In the genomic region with DNA sequence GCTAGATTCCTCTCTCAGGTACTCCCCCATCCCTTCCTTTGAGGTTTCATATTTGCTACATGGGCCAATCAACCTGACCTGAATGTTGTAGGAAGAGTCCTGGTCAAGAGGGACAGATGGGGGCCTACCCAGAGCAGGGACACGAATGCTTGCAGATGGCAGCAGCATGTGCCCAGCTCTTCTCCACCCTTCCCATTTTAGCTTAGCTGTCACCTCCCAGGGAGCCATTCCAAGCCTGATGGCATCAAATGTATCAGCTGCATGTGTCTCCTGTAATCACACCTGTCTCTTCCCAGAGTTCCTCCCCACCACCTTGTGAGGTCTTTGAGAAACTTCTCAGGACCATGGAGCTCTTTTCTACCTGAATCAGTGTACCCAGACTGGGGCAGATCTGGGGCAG, we compare ENCODE assay signal across 31 mouse cellular contexts. TPM values are rescaled to one million over a fixed set of nuclear protein-coding genes. Genes with fewer than 3 reads are reported as not detected.
DNase-seq lines count a peak whose midpoint lies in the region; ATAC-seq and TF ChIP-seq lines count a peak whose summit lies in the region.
"Had no signal": no experiment of that assay in that cellular context is flagged by ENCODE, and none has a peak within 500 bp of the region (broad histone marks: within the 10 kb centered on the region; RNA-seq: fewer than 3 reads in every experiment).

No protein-coding gene starts in this region.

- no peak overlapping the region for H3K4me3 ChIP-seq in cerebellum, adult 2 months (replicated peaks; ENCODE audit: insufficient read depth, low read depth, low read length)
- H3K4me3 ChIP-seq in gastrocnemius, adult 2 months = no peak overlapping the region
- no peak overlapping the region for H3K4me3 ChIP-seq in intestine, postnatal 0 days (ENCODE audit: low read depth, low read length)
- H3K4me3 ChIP-seq in intestine, embryonic 16.5 days (ENCODE audit: low read length) = no peak overlapping the region
- H3K4me3 ChIP-seq: embryonic facial prominence, embryonic 13.5 days; embryonic facial prominence, embryonic 15.5 days; erythroblast, embryonic 14.5 days; forebrain, embryonic 10.5 days; forebrain, embryonic 12.5 days had no signal

- no peak for TF ChIP-seq POLR2A in cerebellum, adult 2 months (IDR thresholded peaks at IDR 0.05; ENCODE audit: borderline replicate concordance, insufficient read depth, low read length)

- H3K27ac ChIP-seq in cerebellum, adult 2 months (ENCODE audit: insufficient read depth, low read length) = no peak overlapping the region
- H3K27ac ChIP-seq in gastrocnemius, adult 2 months = no peak overlapping the region
- H3K27ac ChIP-seq in intestine, postnatal 0 days (ENCODE audit: low read depth, low read length) = no peak overlapping the region
- no peak overlapping the region for H3K27ac ChIP-seq in intestine, embryonic 16.5 days (ENCODE audit: low read length)
- H3K27ac ChIP-seq: embryonic facial prominence, embryonic 13.5 days; embryonic facial prominence, embryonic 15.5 days; forebrain, embryonic 10.5 days; forebrain, embryonic 12.5 days had no signal

- H3K9me3 ChIP-seq in intestine, postnatal 0 days (ENCODE audit: control insufficient read depth) = no peaks in the 10 kb centered on the region; the same call in 1 of the 2 replicates
- H3K9me3 ChIP-seq in intestine, embryonic 16.5 days (ENCODE audit: control insufficient read depth, low read length) = peaks cover 4% of the 10 kb centered on the region
- H3K9me3 ChIP-seq: embryonic facial prominence, embryonic 15.5 days had no signal

- intact Hi-C loops in gastrocnemius, adult 2 months (cut with DNase I) = no loop called here

- no peaks in the 10 kb centered on the region for H3K4me1 ChIP-seq in cerebellum, adult 2 months (ENCODE audit: control insufficient read depth, insufficient read depth, low read length)
- H3K4me1 ChIP-seq in intestine, postnatal 0 days (replicated peaks; ENCODE audit: control insufficient read depth, insufficient read depth, low read length) = peaks cover 3% of the 10 kb centered on the region; the same call in 1 of the 2 replicates
- no peaks in the 10 kb centered on the region; the same call in 1 of the 2 replicates for H3K4me1 ChIP-seq in intestine, embryonic 16.5 days (ENCODE audit: control insufficient read depth, insufficient read depth, low read length)
- H3K4me1 ChIP-seq: embryonic facial prominence, embryonic 13.5 days; embryonic facial prominence, embryonic 15.5 days; forebrain, embryonic 10.5 days; forebrain, embryonic 12.5 days had no signal

- ATAC-seq in intestine, postnatal 0 days = no peak
- ATAC-seq in intestine, embryonic 16.5 days = no peak
- ATAC-seq: activated CD4-positive, CD25-positive, alpha-beta regulatory T cell, adult 4 months; CD4-positive, CD25-positive, alpha-beta regulatory T cell, adult 4 months; forebrain, embryonic 14.5 days; forebrain, embryonic 16.5 days; Patski had no signal

- peak; percentile 34 for DNase-seq in cerebellum, adult 11-12 months
- DNase-seq in cerebellum, adult 2 months = no peak
- DNase-seq in gastrocnemius, adult 2 months = peak; percentile 10
- no peak for DNase-seq in gastrocnemius, adult 18-20 months (ENCODE audit: low spot score)
- peak; percentile 53 for DNase-seq in brain, adult 2 months (ENCODE audit: low read depth, low spot score)
- DNase-seq in yolk sac, embryonic 10.5 days (ENCODE audit: low spot score) = no peak
- DNase-seq: adrenal gland, adult 8-10 months; adrenal gland, postnatal 14 days; adrenal gland, postnatal 36 days; B cell, adult 2 months; cerebellum, adult 9-10 months; cerebellum, postnatal 14 days; cerebellum, postnatal 36 days; embryo, embryonic 11 days had no signal

- no peaks in the 10 kb centered on the region for H3K27me3 ChIP-seq in cerebellum, adult 2 months (ENCODE audit: control insufficient read depth, insufficient read depth, low read length)
- H3K27me3 ChIP-seq in intestine, postnatal 0 days (replicated peaks; ENCODE audit: control insufficient read depth, insufficient read depth, low read length) = no peaks in the 10 kb centered on the region
- no peaks in the 10 kb centered on the region for H3K27me3 ChIP-seq in intestine, embryonic 16.5 days (replicated peaks; ENCODE audit: control insufficient read depth, insufficient read depth, low read length)
- H3K27me3 ChIP-seq: CH12.LX; embryonic facial prominence, embryonic 13.5 days; embryonic facial prominence, embryonic 15.5 days; forebrain, embryonic 12.5 days; Patski had no signal

- TF ChIP-seq CTCF in cerebellum, adult 2 months (IDR thresholded peaks at IDR 0.05; ENCODE audit: borderline replicate concordance, insufficient read depth, low read depth, low read length) = no peak
- TF ChIP-seq CTCF in gastrocnemius, adult 2 months (IDR thresholded peaks at IDR 0.05) = no peak
- TF ChIP-seq CTCF in intestine, postnatal 0 days (IDR thresholded peaks at IDR 0.05; ENCODE audit: low read depth) = no peak

- WGBS in cerebellum, adult 2 months = 20% methylated on average over 1 of the region's 1 CpGs
- 73% methylated on average over 1 of the region's 1 CpGs for whole genome bisulfite sequencing in intestine, postnatal 0 days
- WGBS in intestine, embryonic 16.5 days = 83% methylated on average over 1 of the region's 1 CpGs

- no peaks in the 10 kb centered on the region for H3K36me3 ChIP-seq in intestine, postnatal 0 days (ENCODE audit: control insufficient read depth, insufficient read depth)
- H3K36me3 ChIP-seq in intestine, embryonic 16.5 days (ENCODE audit: control insufficient read depth, insufficient read depth, low read length) = no peaks in the 10 kb centered on the region
- H3K36me3 ChIP-seq: embryonic facial prominence, embryonic 13.5 days; embryonic facial prominence, embryonic 15.5 days; forebrain, embryonic 10.5 days; forebrain, embryonic 12.5 days; G1E had no signal

- H3K9ac ChIP-seq in intestine, postnatal 0 days (ENCODE audit: low read depth, low read length) = no peak overlapping the region
- no peak overlapping the region for H3K9ac ChIP-seq in intestine, embryonic 16.5 days (ENCODE audit: low read depth, low read length)
- H3K9ac ChIP-seq: embryonic facial prominence, embryonic 13.5 days; embryonic facial prominence, embryonic 15.5 days; forebrain, embryonic 12.5 days had no signal

- H3K4me2 ChIP-seq in intestine, postnatal 0 days (replicated peaks; ENCODE audit: low read depth) = peak overlapping the region; percentile 48
- no peak overlapping the region for H3K4me2 ChIP-seq in intestine, embryonic 16.5 days (ENCODE audit: low read depth, low read length)
- H3K4me2 ChIP-seq: embryonic facial prominence, embryonic 13.5 days; embryonic facial prominence, embryonic 15.5 days; forebrain, embryonic 12.5 days had no signal

RNA-seq across cellular contexts. Expression of gene Guca2b, which starts 1.7 kb away (rescaled TPM):
- polyA plus RNA-seq in cerebellum, adult 2 months (2012; rRNA removed) = not detected in 2 replicates
- total RNA-seq in gastrocnemius, adult 2 months (2021) = not detected
- total RNA-seq in gastrocnemius, adult 18-20 months (2021) = not detected
- polyA plus RNA-seq in intestine, postnatal 0 days (2015; fragmentation: Nextera tagmentation; extraction: Ambion mirVana) = 1,738 and 1,809 TPM in 2 replicates
- polyA plus RNA-seq in intestine, embryonic 16.5 days (2015; fragmentation: Nextera tagmentation; extraction: Ambion mirVana) = 93.8 and 157 TPM in 2 replicates
- total RNA-seq: adrenal gland, adult 8-10 months; adrenal gland, postnatal 14 days; adrenal gland, postnatal 36 days; common myeloid progenitor, adult 5-6 weeks had no signal
- polyA plus RNA-seq: activated CD4-positive, CD25-positive, alpha-beta regulatory T cell, adult 4 months; CD4-positive, CD25-positive, alpha-beta regulatory T cell, adult 4 months; embryonic facial prominence, embryonic 11.5 days; embryonic facial prominence, embryonic 13.5 days; embryonic facial prominence, embryonic 15.5 days; erythroblast, embryonic 14.5 days; forebrain, embryonic 10.5 days; forebrain, embryonic 12.5 days; forebrain, embryonic 14.5 days; forebrain, embryonic 16.5 days; G1E had no signal

RNA-seq across cellular contexts. Expression of gene Guca2a, which starts 19.5 kb away (rescaled TPM):
- polyA plus RNA-seq in cerebellum, adult 2 months (2012; rRNA removed) = not detected in 2 replicates
- not detected for total RNA-seq in gastrocnemius, adult 2 months (2021)
- total RNA-seq in gastrocnemius, adult 18-20 months (2021) = not detected
- 1,981 and 2,155 TPM in 2 replicates for polyA plus RNA-seq in intestine, postnatal 0 days (2015; fragmentation: Nextera tagmentation; extraction: Ambion mirVana)
- 362 and 472 TPM in 2 replicates for polyA plus RNA-seq in intestine, embryonic 16.5 days (2015; fragmentation: Nextera tagmentation; extraction: Ambion mirVana)
- total RNA-seq: adrenal gland, adult 18-20 months; adrenal gland, postnatal 14 days; adrenal gland, postnatal 36 days; CH12.LX; common myeloid progenitor, adult 5-6 weeks; G1E had no signal
- polyA plus RNA-seq: activated CD4-positive, CD25-positive, alpha-beta regulatory T cell, adult 4 months; CD4-positive, CD25-positive, alpha-beta regulatory T cell, adult 4 months; embryonic facial prominence, embryonic 11.5 days; embryonic facial prominence, embryonic 13.5 days; embryonic facial prominence, embryonic 15.5 days; erythroblast, embryonic 14.5 days; forebrain, embryonic 10.5 days; forebrain, embryonic 12.5 days; forebrain, embryonic 14.5 days; forebrain, embryonic 16.5 days; G1E; Patski had no signal

Comparison
In these comparisons a context has a peak if more than half of its experiments do, and no peak if none do; other contexts are left out.
1. DNase-seq: peak in cerebellum, adult 11-12 months (single experiment), gastrocnemius, adult 2 months (single experiment) and brain, adult 2 months (single experiment); none in cerebellum, adult 2 months (0 of 2), gastrocnemius, adult 18-20 months (single experiment) and yolk sac, embryonic 10.5 days (single experiment).
2. RNA of gene Guca2b, which starts 1.7 kb away (polyA plus RNA-seq): 1,738 to 1,809 TPM in intestine, postnatal 0 days and 93.8 to 157 TPM in intestine, embryonic 16.5 days; not detected in cerebellum, adult 2 months; every median in the first group is over 10 times any median in the second.
3. RNA of gene Guca2a, which starts 19.5 kb away (polyA plus RNA-seq): 1,981 to 2,155 TPM in intestine, postnatal 0 days and 362 to 472 TPM in intestine, embryonic 16.5 days; not detected in cerebellum, adult 2 months; every median in the first group is over 100 times any median in the second.